Mouse (Mus musculus): Measurements from ENCODE around the gene Phf3. TPM values are rescaled to one million over a fixed set of nuclear protein-coding genes. Genes with fewer than 3 reads are reported as not detected.

Gene Phf3
- polyA plus RNA-seq, 1 experiment from 2014 or later: 44.9 TPM

DNA sequence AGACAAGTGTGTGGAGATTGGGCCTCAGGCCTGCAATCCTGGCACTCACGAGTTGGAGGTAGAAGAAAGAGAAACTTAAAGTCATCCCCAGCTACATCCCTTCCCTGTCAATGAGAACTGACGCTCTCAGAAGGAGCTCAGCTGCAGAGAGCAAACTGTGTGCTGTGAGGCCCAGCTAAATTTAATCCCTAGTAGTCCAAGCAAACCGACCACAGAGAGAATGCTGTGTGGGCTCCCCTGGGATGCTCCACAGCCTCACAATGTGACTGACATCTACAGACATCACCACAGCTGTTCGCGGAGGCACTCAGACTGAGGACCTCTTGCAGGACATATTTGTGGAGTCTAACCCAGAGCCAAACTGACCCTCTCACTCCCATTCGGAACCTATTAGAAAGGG lies 54.3 kb downstream of the Phf3 start:
- Histone ChIP-seq H3K27ac (no peak overlapping the region), H3K4me1 (replicated peaks) (no peaks in the 10 kb centered on the region), H3K27me3 (no peaks in the 10 kb centered on the region), H3K4me3 (replicated peaks) (no peak overlapping the region), H3K9ac (replicated peaks) (no peak overlapping the region), H3K9me3 (no peaks in the 10 kb centered on the region), H3K36me3 (peaks cover 57% of the 10 kb centered on the region), H3K4me2 (no peak overlapping the region)
- no peak for ATAC-seq (ENCODE audit: insufficient number of reproducible peaks, insufficient read depth, low FRiP score, low TSS enrichment, low read depth)
- WGBS: 90% methylated on average over 6 of the region's 6 CpGs

DNA sequence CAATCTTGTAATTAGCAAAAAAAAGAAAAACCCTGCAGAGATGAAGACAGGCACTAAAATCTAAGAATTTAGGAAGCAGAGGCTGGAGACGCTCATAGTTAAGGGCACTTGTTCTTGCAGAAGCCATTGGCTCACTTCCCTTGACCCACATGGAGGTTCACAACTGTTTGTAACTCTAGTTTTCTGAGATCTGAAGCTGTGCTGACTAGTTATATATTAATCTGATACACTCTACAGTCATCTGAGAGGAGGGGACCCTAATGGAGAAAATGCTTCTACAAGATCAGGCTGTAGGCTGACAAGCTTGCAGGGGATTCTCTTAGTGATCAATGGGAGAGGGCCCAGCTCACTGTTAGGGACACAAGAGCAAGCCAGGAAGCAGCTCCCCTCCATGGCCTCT lies 58.1 kb downstream of the Phf3 start:
- peaks cover 72% of the 10 kb centered on the region for H3K36me3 ChIP-seq
- WGBS: 85% methylated on average over 1 of the region's 1 CpGs

DNA sequence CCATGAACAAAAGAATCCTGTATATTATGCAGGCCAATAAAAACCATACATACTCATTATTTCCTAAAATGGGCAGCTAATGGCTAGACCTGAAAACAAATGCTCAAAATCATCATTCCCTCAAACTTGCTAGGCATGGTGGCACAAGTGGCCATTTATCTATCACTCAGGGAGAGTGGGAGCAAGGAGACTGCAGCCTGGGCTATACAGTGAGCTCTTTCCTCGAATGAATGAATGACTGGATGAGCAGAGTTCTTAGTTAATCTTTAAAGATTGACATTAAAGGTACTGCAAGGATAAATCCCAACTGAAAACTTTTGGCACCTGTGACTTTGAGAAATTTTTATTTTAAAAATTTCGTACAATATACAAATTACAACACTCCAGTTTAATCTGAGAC lies 58.7 kb downstream of the Phf3 start:
- no peaks in the 10 kb centered on the region for H3K4me1 ChIP-seq (replicated peaks)
- no peak overlapping the region for H3K27ac ChIP-seq
- WGBS: 94% methylated on average over 2 of the region's 2 CpGs
- H3K36me3 ChIP-seq: peaks cover 72% of the 10 kb centered on the region
- ATAC-seq (ENCODE audit: insufficient number of reproducible peaks, insufficient read depth, low FRiP score, low TSS enrichment, low read depth): no peak
- no peaks in the 10 kb centered on the region for H3K27me3 ChIP-seq
- no peaks in the 10 kb centered on the region for H3K9me3 ChIP-seq
- H3K9ac ChIP-seq (replicated peaks): no peak overlapping the region
- H3K4me3 ChIP-seq (replicated peaks): no peak overlapping the region
- no peak overlapping the region for H3K4me2 ChIP-seq

More for the DNA sequence above, 58.1 kb downstream of the Phf3 start:
- ATAC-seq (ENCODE audit: insufficient number of reproducible peaks, insufficient read depth, low FRiP score, low TSS enrichment, low read depth): no peak
- no peaks in the 10 kb centered on the region for H3K9me3 ChIP-seq
- no peak overlapping the region for H3K9ac ChIP-seq (replicated peaks)
- no peak overlapping the region for H3K4me2 ChIP-seq
- H3K4me3 ChIP-seq (replicated peaks): no peak overlapping the region
- no peaks in the 10 kb centered on the region for H3K27me3 ChIP-seq
- no peak overlapping the region for H3K27ac ChIP-seq
- no peaks in the 10 kb centered on the region for H3K4me1 ChIP-seq (replicated peaks)

DNA sequence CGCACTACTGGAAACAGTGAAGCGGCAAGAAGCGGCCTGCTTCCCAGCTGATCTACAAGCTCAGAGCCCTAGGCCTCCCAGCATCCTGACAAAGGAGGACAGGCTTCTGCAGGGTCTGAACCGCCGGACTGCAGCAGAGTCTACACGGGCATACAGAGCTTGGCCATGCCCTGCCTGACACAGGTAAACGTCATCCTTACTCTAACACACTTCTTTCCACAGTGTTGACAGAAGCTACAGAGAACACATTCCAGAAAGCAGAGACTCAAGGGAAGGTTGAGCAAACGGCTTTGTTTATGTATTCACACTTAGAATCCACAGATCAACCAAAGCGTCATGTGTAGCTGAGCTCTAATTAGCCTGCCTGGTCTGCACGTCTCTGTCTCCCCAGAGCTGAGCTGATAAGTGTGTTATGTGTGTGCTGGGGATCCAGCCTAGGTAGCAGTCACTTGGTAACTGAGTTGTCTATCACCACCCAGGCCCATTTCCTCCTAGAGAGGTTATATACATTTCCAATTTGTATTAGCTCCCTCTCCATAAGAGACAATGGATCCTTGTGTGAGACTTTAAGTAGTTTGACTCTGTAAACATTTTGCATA lies 65.5 kb downstream of the Phf3 start:
- ATAC-seq (ENCODE audit: insufficient number of reproducible peaks, insufficient read depth, low FRiP score, low TSS enrichment, low read depth): no peak

GRCm38 (mm10) chr1:30805688-30806285 lies 67.9 kb downstream of the Phf3 start:
- peak; percentile 56; the same call in 1 of the 2 replicates for ATAC-seq (ENCODE audit: insufficient number of reproducible peaks, insufficient read depth, low FRiP score, low TSS enrichment, low read depth)
- 64% methylated on average over 11 of the region's 11 CpGs for WGBS
- Histone ChIP-seq H3K36me3 (peaks cover 71% of the 10 kb centered on the region), H3K27me3 (no peaks in the 10 kb centered on the region), H3K9ac (replicated peaks) (no peak overlapping the region), H3K4me3 (replicated peaks) (no peak overlapping the region), H3K4me2 (no peak overlapping the region), H3K9me3 (no peaks in the 10 kb centered on the region), H3K27ac (no peak overlapping the region), H3K4me1 (replicated peaks) (no peaks in the 10 kb centered on the region)

More for the DNA sequence above, 65.5 kb downstream of the Phf3 start:
- H3K36me3 ChIP-seq: peaks cover 77% of the 10 kb centered on the region
- no peak overlapping the region for H3K4me3 ChIP-seq (replicated peaks)
- no peak overlapping the region for H3K9ac ChIP-seq (replicated peaks)
- 77% methylated on average over 10 of the region's 10 CpGs for WGBS
- H3K4me1 ChIP-seq (replicated peaks): no peaks in the 10 kb centered on the region
- H3K27me3 ChIP-seq: no peaks in the 10 kb centered on the region
- H3K9me3 ChIP-seq: no peaks in the 10 kb centered on the region
- H3K4me2 ChIP-seq: no peak overlapping the region
- H3K27ac ChIP-seq: no peak overlapping the region

DNA sequence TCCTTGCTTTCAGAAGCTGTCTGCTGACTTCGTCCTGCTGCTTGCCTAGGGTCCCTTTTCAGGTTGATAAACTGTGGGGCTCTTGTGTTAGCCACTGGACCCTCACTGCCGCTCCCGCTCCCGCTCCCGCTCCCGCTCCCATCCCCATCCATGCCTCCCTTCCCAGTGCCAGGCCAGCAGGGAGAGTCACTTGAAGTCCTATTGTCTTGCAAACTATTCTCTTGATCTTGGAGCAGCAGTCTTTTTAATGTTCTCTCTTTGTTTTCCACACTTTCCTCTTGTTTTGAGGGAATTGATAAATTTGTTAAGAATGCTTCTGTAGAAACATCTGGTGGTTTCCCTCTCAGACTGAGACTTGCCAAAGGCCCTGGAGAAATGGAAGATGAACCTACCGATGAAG lies 68.8 kb downstream of the Phf3 start:
- Histone ChIP-seq H3K27me3 (no peaks in the 10 kb centered on the region), H3K36me3 (peaks cover 62% of the 10 kb centered on the region), H3K4me2 (no peak overlapping the region), H3K9ac (replicated peaks) (no peak overlapping the region), H3K4me3 (replicated peaks) (no peak overlapping the region), H3K4me1 (replicated peaks) (no peaks in the 10 kb centered on the region), H3K27ac (no peak overlapping the region), H3K9me3 (no peaks in the 10 kb centered on the region)
- no peak for ATAC-seq (ENCODE audit: insufficient number of reproducible peaks, insufficient read depth, low FRiP score, low TSS enrichment, low read depth)
- 92% methylated on average over 7 of the region's 7 CpGs for WGBS

- H3K27me3 ChIP-seq: no peaks in the 10 kb centered on the region
Observed at GRCm38 (mm10) chr1:30801911-30802310, 71.8 kb downstream of the Phf3 start.

GRCm38 (mm10) chr1:30799277-30799834 lies 74.4 kb downstream of the Phf3 start:
- Histone ChIP-seq H3K36me3 (peaks cover 24% of the 10 kb centered on the region), H3K4me2 (no peak overlapping the region), H3K27me3 (no peaks in the 10 kb centered on the region), H3K4me1 (replicated peaks) (no peaks in the 10 kb centered on the region), H3K27ac (no peak overlapping the region), H3K4me3 (replicated peaks) (no peak overlapping the region), H3K9ac (replicated peaks) (no peak overlapping the region), H3K9me3 (no peaks in the 10 kb centered on the region)
- ATAC-seq (ENCODE audit: insufficient number of reproducible peaks, insufficient read depth, low FRiP score, low TSS enrichment, low read depth): no peak
- WGBS: 78% methylated on average over 6 of the region's 6 CpGs

More at GRCm38 (mm10) chr1:30801911-30802310, 71.8 kb downstream of the Phf3 start:
- WGBS: 94% methylated on average over 8 of the region's 8 CpGs
- ATAC-seq (ENCODE audit: insufficient number of reproducible peaks, insufficient read depth, low FRiP score, low TSS enrichment, low read depth): no peak
- H3K9me3 ChIP-seq: no peaks in the 10 kb centered on the region
- H3K27ac ChIP-seq: no peak overlapping the region
- H3K4me1 ChIP-seq (replicated peaks): no peaks in the 10 kb centered on the region
- H3K9ac ChIP-seq (replicated peaks): no peak overlapping the region
- H3K4me3 ChIP-seq (replicated peaks): no peak overlapping the region
- no peak overlapping the region for H3K4me2 ChIP-seq
- peaks cover 42% of the 10 kb centered on the region for H3K36me3 ChIP-seq

- no peak overlapping the region for H3K4me2 ChIP-seq
- no peak overlapping the region for H3K4me3 ChIP-seq (replicated peaks)
- ATAC-seq (ENCODE audit: insufficient number of reproducible peaks, insufficient read depth, low FRiP score, low TSS enrichment, low read depth): no peak
- no peaks in the 10 kb centered on the region for H3K36me3 ChIP-seq
- 81% methylated on average over 5 of the region's 5 CpGs for WGBS
- H3K27ac ChIP-seq: no peak overlapping the region
- H3K27me3 ChIP-seq: no peaks in the 10 kb centered on the region
- H3K9me3 ChIP-seq: no peaks in the 10 kb centered on the region
- H3K4me1 ChIP-seq (replicated peaks): no peaks in the 10 kb centered on the region
- H3K9ac ChIP-seq (replicated peaks): no peak overlapping the region
Observed at GRCm38 (mm10) chr1:30794606-30795005, 79.1 kb downstream of the Phf3 start.

GRCm38 (mm10) chr1:30793357-30793883 lies 80.3 kb downstream of the Phf3 start:
- H3K27ac ChIP-seq: no peak overlapping the region
- no peak for ATAC-seq (ENCODE audit: insufficient number of reproducible peaks, insufficient read depth, low FRiP score, low TSS enrichment, low read depth)
- H3K9ac ChIP-seq (replicated peaks): no peak overlapping the region
- 78% methylated on average over 7 of the region's 7 CpGs for WGBS
- no peaks in the 10 kb centered on the region for H3K27me3 ChIP-seq
- H3K9me3 ChIP-seq: no peaks in the 10 kb centered on the region
- H3K36me3 ChIP-seq: no peaks in the 10 kb centered on the region
- H3K4me2 ChIP-seq: no peak overlapping the region
- H3K4me3 ChIP-seq (replicated peaks): no peak overlapping the region
- H3K4me1 ChIP-seq (replicated peaks): no peaks in the 10 kb centered on the region

GRCm38 (mm10) chr1:30792935-30793334 lies 80.8 kb downstream of the Phf3 start:
- WGBS: 40% methylated on average over 5 of the region's 5 CpGs
- no peaks in the 10 kb centered on the region for H3K27me3 ChIP-seq
- no peak overlapping the region for H3K27ac ChIP-seq
- H3K9me3 ChIP-seq: no peaks in the 10 kb centered on the region
- H3K4me3 ChIP-seq (replicated peaks): no peak overlapping the region
- no peaks in the 10 kb centered on the region for H3K36me3 ChIP-seq
- no peak overlapping the region for H3K9ac ChIP-seq (replicated peaks)
- no peak overlapping the region for H3K4me2 ChIP-seq
- no peak for ATAC-seq (ENCODE audit: insufficient number of reproducible peaks, insufficient read depth, low FRiP score, low TSS enrichment, low read depth)
- H3K4me1 ChIP-seq (replicated peaks): no peaks in the 10 kb centered on the region
